Mouse (Mus musculus): ENCODE data around the gene Vgll4. TPM values are rescaled to one million over a fixed set of nuclear protein-coding genes. Genes with fewer than 3 reads are reported as not detected.

Vgll4 gene
- total RNA-seq, 1 experiment: 25.5 TPM

DNA sequence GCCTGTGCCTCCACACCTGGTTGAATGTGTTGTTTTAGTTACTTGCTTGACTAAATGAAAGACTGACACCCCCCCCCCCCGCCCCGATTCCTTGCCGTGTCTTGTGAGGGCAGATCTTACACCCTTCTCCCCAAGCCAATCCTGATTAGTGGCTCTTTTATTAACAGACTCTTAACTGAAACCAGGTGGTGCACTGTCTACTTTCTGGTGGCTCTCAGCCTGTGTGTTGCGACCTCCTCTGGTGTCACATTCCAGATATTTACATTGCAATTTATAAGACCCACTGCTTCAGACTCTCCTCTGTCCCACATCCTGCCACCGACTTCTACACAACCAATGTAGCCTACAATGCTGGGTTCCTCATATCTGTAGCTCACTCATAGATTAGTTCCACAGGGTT, 27.7 kb upstream of the Vgll4 start:
- Histone ChIP-seq H3K27ac (ENCODE audit: insufficient read depth, low read depth, low read length, poor library complexity, severe bottlenecking) (no peak overlapping the region), H3K36me3 (ENCODE audit: control insufficient read depth, insufficient read depth, low read length, poor library complexity, severe bottlenecking) (0 out of 2 replicates have a peak, but pooled peaks cover 2% of the 10 kb centered on the region), H3K9ac (ENCODE audit: insufficient read depth, low read depth, low read length, poor library complexity, severe bottlenecking) (no peak overlapping the region), H3K4me1 (ENCODE audit: control insufficient read depth in 2 of 2, insufficient read depth in 2 of 2, low read length in 2 of 2, poor library complexity in 1 of 2) (no peaks in the 10 kb centered on the region), H3K4me3 (ENCODE audit: insufficient read depth in 1 of 2, low read depth in 1 of 2, low read length in 2 of 2, poor library complexity in 1 of 2, severe bottlenecking in 1 of 2) (no peak overlapping the region), H3K9me3 (ENCODE audit: control insufficient read depth, insufficient read depth, low read depth, low read length) (no peaks in the 10 kb centered on the region)
- DNase-seq (ENCODE audit: low read depth, low spot score): no peak
- no peak for TF ChIP-seq HCFC1 (IDR thresholded peaks at IDR 0.05; ENCODE audit: borderline replicate concordance, insufficient read depth, low read length)
- TF ChIP-seq ZNF384 (IDR thresholded peaks at IDR 0.05; ENCODE audit: low read depth, low read length): no peak
- no peak for TF ChIP-seq CHD2 (IDR thresholded peaks at IDR 0.05; ENCODE audit: low read depth, low read length)
- no peak for TF ChIP-seq ZC3H11A (IDR thresholded peaks at IDR 0.05; ENCODE audit: borderline replicate concordance, low read depth, low read length)
- no peak for TF ChIP-seq MAFK (IDR thresholded peaks at IDR 0.05; ENCODE audit: insufficient read depth, low read depth, low read length)
- in situ Hi-C loops (cut with MboI; ENCODE audit: low sequenced_read_pairs in 2 of 2, unreplicated experiment in 2 of 2): no loop called here

DNA sequence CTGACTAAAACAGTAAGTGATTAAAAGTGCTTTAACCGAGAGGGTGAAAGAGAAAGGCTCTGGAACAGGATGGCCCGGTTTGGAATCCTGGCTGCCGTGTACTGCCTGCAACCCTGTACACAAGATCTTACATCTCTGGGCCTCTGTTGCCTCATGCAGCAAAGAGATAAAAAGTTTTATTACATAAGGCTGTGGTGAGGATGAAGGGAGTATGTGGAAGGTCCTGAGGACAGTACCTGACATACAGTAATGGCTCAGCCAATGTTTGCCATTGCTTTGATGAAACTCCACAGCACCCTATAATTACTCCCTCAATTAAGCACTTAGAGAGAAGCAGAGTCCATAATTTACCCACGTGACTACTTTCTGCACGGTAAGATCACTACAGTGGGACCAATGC, 27.1 kb upstream of the Vgll4 start:
- in situ Hi-C loops (cut with MboI; ENCODE audit: low sequenced_read_pairs in 2 of 2, unreplicated experiment in 2 of 2): no loop called here
- H3K27ac ChIP-seq (ENCODE audit: insufficient read depth, low read depth, low read length, poor library complexity, severe bottlenecking): no peak overlapping the region
- H3K4me3 ChIP-seq (ENCODE audit: insufficient read depth in 1 of 2, low read depth in 1 of 2, low read length in 2 of 2, poor library complexity in 1 of 2, severe bottlenecking in 1 of 2): no peak overlapping the region
- no peak overlapping the region for H3K9ac ChIP-seq (ENCODE audit: insufficient read depth, low read depth, low read length, poor library complexity, severe bottlenecking)
- H3K36me3 ChIP-seq (ENCODE audit: control insufficient read depth, insufficient read depth, low read length, poor library complexity, severe bottlenecking): 0 out of 2 replicates have a peak, but pooled peaks cover 2% of the 10 kb centered on the region
- no peak for DNase-seq (ENCODE audit: low read depth, low spot score)
- no peaks in the 10 kb centered on the region for H3K9me3 ChIP-seq (ENCODE audit: control insufficient read depth, insufficient read depth, low read depth, low read length)
- TF ChIP-seq ZC3H11A (IDR thresholded peaks at IDR 0.05; ENCODE audit: borderline replicate concordance, low read depth, low read length) (no peak), ZNF384 (IDR thresholded peaks at IDR 0.05; ENCODE audit: low read depth, low read length) (no peak), HCFC1 (IDR thresholded peaks at IDR 0.05; ENCODE audit: borderline replicate concordance, insufficient read depth, low read length) (no peak), MAFK (IDR thresholded peaks at IDR 0.05; ENCODE audit: insufficient read depth, low read depth, low read length) (no peak), CHD2 (IDR thresholded peaks at IDR 0.05; ENCODE audit: low read depth, low read length) (no peak)
- no peaks in the 10 kb centered on the region for H3K4me1 ChIP-seq (ENCODE audit: control insufficient read depth in 2 of 2, insufficient read depth in 2 of 2, low read length in 2 of 2, poor library complexity in 1 of 2)

DNA sequence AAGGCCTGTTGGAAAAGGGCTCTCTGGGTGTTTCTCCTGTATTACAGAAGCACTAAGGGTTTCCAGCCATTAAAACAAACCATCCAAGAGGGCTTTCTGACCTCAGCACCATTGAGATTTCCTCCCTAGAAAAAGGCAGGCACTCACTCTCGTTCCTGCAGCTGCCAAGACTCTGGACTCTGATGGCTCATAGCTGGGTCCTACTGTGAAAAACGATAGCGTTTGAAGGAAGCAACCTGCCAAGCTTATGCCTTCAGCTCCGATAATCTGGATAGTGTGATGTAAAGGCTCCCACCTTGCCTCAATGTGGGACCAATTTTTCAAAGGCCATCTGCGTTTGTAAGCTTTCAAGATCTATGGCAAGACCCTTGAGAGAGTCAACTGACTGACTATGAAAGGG, 24.3 kb upstream of the Vgll4 start:
- no peak for DNase-seq (ENCODE audit: low read depth, low spot score)
- Histone ChIP-seq H3K4me3 (ENCODE audit: insufficient read depth in 1 of 2, low read depth in 1 of 2, low read length in 2 of 2, poor library complexity in 1 of 2, severe bottlenecking in 1 of 2) (no peak overlapping the region), H3K27ac (ENCODE audit: insufficient read depth, low read depth, low read length, poor library complexity, severe bottlenecking) (no peak overlapping the region), H3K9ac (ENCODE audit: insufficient read depth, low read depth, low read length, poor library complexity, severe bottlenecking) (no peak overlapping the region), H3K9me3 (ENCODE audit: control insufficient read depth, insufficient read depth, low read depth, low read length) (no peaks in the 10 kb centered on the region), H3K36me3 (ENCODE audit: control insufficient read depth, insufficient read depth, low read length, poor library complexity, severe bottlenecking) (no peaks in the 10 kb centered on the region), H3K4me1 (ENCODE audit: control insufficient read depth in 2 of 2, insufficient read depth in 2 of 2, low read length in 2 of 2, poor library complexity in 1 of 2) (no peaks in the 10 kb centered on the region)
- in situ Hi-C loops (cut with MboI; ENCODE audit: low sequenced_read_pairs in 2 of 2, unreplicated experiment in 2 of 2): no loop called here
- TF ChIP-seq MAFK (IDR thresholded peaks at IDR 0.05; ENCODE audit: insufficient read depth, low read depth, low read length): no peak
- TF ChIP-seq CHD2 (IDR thresholded peaks at IDR 0.05; ENCODE audit: low read depth, low read length): no peak
- no peak for TF ChIP-seq ZNF384 (IDR thresholded peaks at IDR 0.05; ENCODE audit: low read depth, low read length)
- TF ChIP-seq HCFC1 (IDR thresholded peaks at IDR 0.05; ENCODE audit: borderline replicate concordance, insufficient read depth, low read length): no peak
- no peak for TF ChIP-seq ZC3H11A (IDR thresholded peaks at IDR 0.05; ENCODE audit: borderline replicate concordance, low read depth, low read length)

DNA sequence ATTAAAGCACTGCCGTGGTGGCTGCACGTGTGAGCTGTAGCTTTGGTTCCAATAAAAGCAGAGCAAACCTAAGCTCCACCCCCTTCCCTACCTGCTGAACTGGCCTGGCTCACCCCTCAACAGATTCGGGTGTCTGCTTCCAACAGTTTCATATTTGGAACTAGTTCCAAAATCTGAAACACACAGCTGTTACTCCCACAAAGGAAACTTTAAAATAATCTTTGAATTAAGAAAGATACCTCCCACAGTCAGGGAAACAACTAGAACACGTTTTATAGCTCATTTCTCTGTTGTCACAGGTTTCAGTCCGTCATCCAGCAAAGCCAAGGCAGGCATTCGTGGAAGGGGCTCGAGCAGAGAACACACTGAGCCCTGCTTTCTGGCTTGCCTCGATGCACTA, 23.9 kb upstream of the Vgll4 start:
- Histone ChIP-seq H3K27ac (ENCODE audit: insufficient read depth, low read depth, low read length, poor library complexity, severe bottlenecking) (no peak overlapping the region), H3K9ac (ENCODE audit: insufficient read depth, low read depth, low read length, poor library complexity, severe bottlenecking) (no peak overlapping the region), H3K9me3 (ENCODE audit: control insufficient read depth, insufficient read depth, low read depth, low read length) (no peaks in the 10 kb centered on the region), H3K4me1 (ENCODE audit: control insufficient read depth in 2 of 2, insufficient read depth in 2 of 2, low read length in 2 of 2, poor library complexity in 1 of 2) (no peaks in the 10 kb centered on the region), H3K36me3 (ENCODE audit: control insufficient read depth, insufficient read depth, low read length, poor library complexity, severe bottlenecking) (no peaks in the 10 kb centered on the region), H3K4me3 (ENCODE audit: insufficient read depth in 1 of 2, low read depth in 1 of 2, low read length in 2 of 2, poor library complexity in 1 of 2, severe bottlenecking in 1 of 2) (no peak overlapping the region)
- TF ChIP-seq ZNF384 (IDR thresholded peaks at IDR 0.05; ENCODE audit: low read depth, low read length) (no peak), CHD2 (IDR thresholded peaks at IDR 0.05; ENCODE audit: low read depth, low read length) (no peak), MAFK (IDR thresholded peaks at IDR 0.05; ENCODE audit: insufficient read depth, low read depth, low read length) (no peak), HCFC1 (IDR thresholded peaks at IDR 0.05; ENCODE audit: borderline replicate concordance, insufficient read depth, low read length) (no peak), ZC3H11A (IDR thresholded peaks at IDR 0.05; ENCODE audit: borderline replicate concordance, low read depth, low read length) (no peak)
- no peak for DNase-seq (ENCODE audit: low read depth, low spot score)
- in situ Hi-C loops (cut with MboI; ENCODE audit: low sequenced_read_pairs in 2 of 2, unreplicated experiment in 2 of 2): no loop called here

DNA sequence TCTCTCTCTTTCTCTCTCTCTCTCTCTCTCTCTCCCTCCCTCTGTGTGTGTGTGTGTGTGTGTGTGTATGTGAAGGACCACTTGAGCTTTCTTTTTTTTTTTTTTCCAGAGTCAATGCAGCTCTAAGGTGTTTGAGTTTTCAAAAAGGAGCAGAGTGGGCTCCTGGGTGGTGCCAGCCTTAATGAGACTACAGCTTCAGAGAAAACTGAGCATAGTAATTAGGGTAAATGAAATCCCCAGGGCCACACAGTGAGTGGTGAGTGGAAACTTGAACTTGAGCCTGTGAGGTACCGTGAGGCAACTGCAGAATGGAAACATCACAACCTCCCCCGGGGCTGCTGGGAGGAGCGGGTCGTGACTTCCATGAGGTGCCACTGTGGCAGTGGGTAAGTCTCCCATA, 22.1 kb upstream of the Vgll4 start:
- in situ Hi-C loops (cut with MboI; ENCODE audit: low sequenced_read_pairs in 2 of 2, unreplicated experiment in 2 of 2): no loop called here
- no peaks in the 10 kb centered on the region for H3K36me3 ChIP-seq (ENCODE audit: control insufficient read depth, insufficient read depth, low read length, poor library complexity, severe bottlenecking)
- H3K4me1 ChIP-seq (ENCODE audit: control insufficient read depth in 2 of 2, insufficient read depth in 2 of 2, low read length in 2 of 2, poor library complexity in 1 of 2): no peaks in the 10 kb centered on the region
- H3K9ac ChIP-seq (ENCODE audit: insufficient read depth, low read depth, low read length, poor library complexity, severe bottlenecking): no peak overlapping the region
- TF ChIP-seq HCFC1 (IDR thresholded peaks at IDR 0.05; ENCODE audit: borderline replicate concordance, insufficient read depth, low read length) (no peak), ZC3H11A (IDR thresholded peaks at IDR 0.05; ENCODE audit: borderline replicate concordance, low read depth, low read length) (no peak), MAFK (IDR thresholded peaks at IDR 0.05; ENCODE audit: insufficient read depth, low read depth, low read length) (no peak)
- no peaks in the 10 kb centered on the region for H3K9me3 ChIP-seq (ENCODE audit: control insufficient read depth, insufficient read depth, low read depth, low read length)
- no peak for DNase-seq (ENCODE audit: low read depth, low spot score)
- no peak overlapping the region for H3K4me3 ChIP-seq (ENCODE audit: insufficient read depth in 1 of 2, low read depth in 1 of 2, low read length in 2 of 2, poor library complexity in 1 of 2, severe bottlenecking in 1 of 2)
- no peak overlapping the region for H3K27ac ChIP-seq (ENCODE audit: insufficient read depth, low read depth, low read length, poor library complexity, severe bottlenecking)
